Mouse (Mus musculus): ENCODE measurements at regions not wholly inside any gene's neighbourhood (a gene's known extent, or its start where the extent isn't known, plus 50 kb on each side); places are given as distances from the start of the nearest gene placed in this dataset.

DNA sequence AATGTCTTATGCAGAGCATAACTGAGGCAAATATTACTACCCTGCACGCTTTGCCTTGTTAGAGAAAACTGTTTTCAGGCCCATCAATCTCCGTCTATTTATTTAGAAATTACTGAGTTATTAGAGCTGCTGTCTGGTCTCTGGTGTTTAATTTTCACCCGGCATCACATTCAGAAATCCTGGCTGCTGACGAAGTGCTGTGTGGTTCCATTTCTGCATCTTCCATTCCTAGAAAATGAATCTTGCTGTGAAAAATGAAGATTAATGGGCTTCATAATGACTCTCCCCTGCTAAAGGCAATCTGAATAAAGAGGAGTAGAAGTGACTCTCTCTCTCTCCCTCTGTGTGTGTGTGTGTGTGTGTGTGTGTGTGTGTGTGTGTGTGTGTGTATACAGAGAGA, 1199.8 kb downstream of the Mat2b start:
- Histone ChIP-seq H3K27ac (no peak overlapping the region), H3K9ac (replicated peaks) (no peak overlapping the region), H3K36me3 (no peaks in the 10 kb centered on the region), H3K4me1 (replicated peaks) (no peaks in the 10 kb centered on the region), H3K9me3 (no peaks in the 10 kb centered on the region), H3K4me3 (replicated peaks) (no peak overlapping the region), H3K4me2 (no peak overlapping the region), H3K27me3 (no peaks in the 10 kb centered on the region)
- WGBS = 79% methylated on average over 4 of the region's 4 CpGs
- no peak for ATAC-seq (ENCODE audit: insufficient number of reproducible peaks, insufficient read depth, low FRiP score, low TSS enrichment, low read depth)

DNA sequence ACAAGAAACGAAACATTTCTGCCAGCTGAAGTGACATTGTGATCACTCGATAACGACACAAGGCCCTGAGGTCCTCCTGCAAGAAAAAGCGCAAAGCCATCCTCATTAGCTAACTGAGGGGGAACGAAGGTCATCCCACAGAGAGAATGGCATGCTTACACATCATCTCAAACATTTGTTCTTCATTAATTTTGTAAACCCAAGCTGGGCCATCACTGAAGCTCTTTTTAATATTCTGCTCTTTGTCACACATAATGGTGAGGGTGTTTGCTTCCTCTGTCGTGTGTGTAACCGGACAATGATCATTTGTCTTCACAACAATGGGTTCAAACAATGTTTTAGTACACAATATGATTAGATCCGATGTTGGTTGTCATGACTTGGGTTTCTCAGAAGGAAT, 1217.9 kb downstream of the Mat2b start:
- Histone ChIP-seq H3K9ac (replicated peaks) (no peak overlapping the region), H3K4me2 (no peak overlapping the region), H3K4me3 (replicated peaks) (no peak overlapping the region), H3K27me3 (no peaks in the 10 kb centered on the region), H3K9me3 (no peaks in the 10 kb centered on the region), H3K4me1 (replicated peaks) (no peaks in the 10 kb centered on the region), H3K27ac (no peak overlapping the region), H3K36me3 (no peaks in the 10 kb centered on the region)
- ATAC-seq (ENCODE audit: insufficient number of reproducible peaks, insufficient read depth, low FRiP score, low TSS enrichment, low read depth) = no peak
- WGBS = 70% methylated on average over 8 of the region's 8 CpGs

DNA sequence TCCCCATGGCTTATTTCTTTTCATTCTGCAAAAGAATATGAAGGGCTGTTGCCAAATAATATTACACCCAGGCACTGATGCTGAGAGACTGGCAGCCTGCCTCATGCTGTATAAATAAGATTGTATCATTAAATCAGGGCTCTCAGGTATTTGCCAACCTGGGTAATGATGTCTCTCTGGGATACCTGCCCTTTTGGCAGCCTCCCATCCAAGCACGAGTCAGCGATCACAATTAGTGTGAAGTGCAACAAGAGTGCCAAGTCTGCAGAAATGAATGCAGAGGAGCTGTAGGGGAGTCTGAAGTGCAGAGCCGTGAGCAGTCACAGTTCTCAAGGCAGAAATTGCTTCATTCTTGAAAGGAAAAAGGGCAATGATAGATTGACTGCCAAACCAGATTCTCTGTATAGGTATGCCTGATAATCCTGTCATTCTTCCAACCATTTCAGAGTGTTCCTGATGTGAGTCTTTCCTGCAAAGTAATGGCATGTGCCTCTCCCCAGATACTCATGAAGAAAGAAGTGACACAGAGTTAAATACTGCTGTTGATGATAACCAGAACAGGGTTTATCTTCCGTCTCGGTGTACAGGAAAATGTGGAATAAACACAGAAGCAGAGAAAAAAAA, 1241.6 kb downstream of the Mat2b start:
- no peak overlapping the region for H3K4me2 ChIP-seq
- H3K4me1 ChIP-seq (replicated peaks) = no peaks in the 10 kb centered on the region
- H3K27ac ChIP-seq = no peak overlapping the region
- H3K27me3 ChIP-seq = no peaks in the 10 kb centered on the region
- no peaks in the 10 kb centered on the region for H3K9me3 ChIP-seq
- H3K4me3 ChIP-seq (replicated peaks) = no peak overlapping the region
- no peaks in the 10 kb centered on the region for H3K36me3 ChIP-seq
- ATAC-seq (ENCODE audit: insufficient number of reproducible peaks, insufficient read depth, low FRiP score, low TSS enrichment, low read depth) = no peak
- no peak overlapping the region for H3K9ac ChIP-seq (replicated peaks)
- WGBS = 82% methylated on average over 5 of the region's 5 CpGs

DNA sequence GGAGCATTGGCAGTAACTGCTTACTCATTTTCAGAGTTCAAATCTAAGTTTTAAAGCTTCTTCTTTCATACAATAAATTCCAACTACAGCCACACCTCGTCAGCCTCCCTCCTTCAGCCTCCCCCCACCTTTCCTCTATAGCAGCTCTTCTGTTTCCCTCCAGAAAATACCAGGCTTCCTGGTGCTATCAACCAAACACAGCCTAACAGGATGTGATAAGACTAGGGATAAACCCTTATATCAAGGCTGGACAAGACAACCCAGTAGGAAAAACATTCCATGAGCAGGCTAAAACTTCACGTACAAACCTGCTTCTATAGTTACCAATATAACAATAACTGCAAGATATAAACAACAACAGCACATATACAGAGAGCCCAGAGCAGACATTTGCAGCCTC, 1248.6 kb downstream of the Mat2b start:
- H3K9me3 ChIP-seq = no peaks in the 10 kb centered on the region
- WGBS = 62% methylated on average over 2 of the region's 2 CpGs
- no peak overlapping the region for H3K4me3 ChIP-seq (replicated peaks)

DNA sequence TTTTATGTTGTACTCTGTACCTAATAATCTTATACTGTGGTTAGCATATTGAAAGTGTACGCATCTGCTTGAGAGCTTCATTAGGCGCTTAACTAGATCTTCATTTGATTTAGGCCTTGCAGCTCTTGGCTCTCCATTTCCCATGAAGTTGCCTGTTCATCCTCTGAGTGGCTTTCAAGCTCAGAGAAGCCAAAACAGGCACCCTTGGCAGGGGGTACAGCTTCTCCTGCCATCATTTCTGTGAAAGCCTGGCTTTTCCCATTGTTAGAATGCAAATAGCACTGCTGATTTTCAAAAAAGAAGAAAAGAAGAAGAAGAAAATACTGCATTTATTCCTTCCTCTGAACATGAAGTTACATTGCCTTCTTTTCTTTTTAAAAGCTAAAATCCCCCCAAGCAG, 1283.3 kb downstream of the Mat2b start:
- WGBS = 92% methylated on average over 2 of the region's 2 CpGs
- H3K4me2 ChIP-seq = no peak overlapping the region

More for the DNA sequence above, 1248.6 kb downstream of the Mat2b start:
- Histone ChIP-seq H3K4me2 (no peak overlapping the region), H3K27me3 (no peaks in the 10 kb centered on the region), H3K27ac (no peak overlapping the region), H3K4me1 (replicated peaks) (no peaks in the 10 kb centered on the region), H3K36me3 (no peaks in the 10 kb centered on the region), H3K9ac (replicated peaks) (no peak overlapping the region)
- ATAC-seq (ENCODE audit: insufficient number of reproducible peaks, insufficient read depth, low FRiP score, low TSS enrichment, low read depth) = no peak

DNA sequence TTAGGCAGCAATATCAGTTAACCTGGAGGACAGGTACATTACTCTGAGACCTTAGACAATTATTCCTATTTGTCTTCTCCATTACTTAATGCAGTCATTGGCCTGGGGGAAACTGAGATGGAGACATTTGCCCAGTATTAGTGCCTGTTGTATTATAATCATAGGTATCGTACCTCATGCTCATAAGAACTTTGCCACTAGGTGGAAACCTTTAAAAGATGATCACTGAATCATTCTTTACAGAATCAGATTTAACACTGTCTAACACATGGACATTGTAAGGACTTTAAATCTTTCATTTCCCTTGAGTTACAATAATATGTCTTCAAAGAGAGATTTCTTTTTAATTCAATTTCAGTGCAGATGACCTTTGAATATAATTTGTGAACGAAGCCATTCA, 1283.8 kb downstream of the Mat2b start:
- Histone ChIP-seq H3K27ac (no peak overlapping the region), H3K27me3 (no peaks in the 10 kb centered on the region), H3K4me3 (replicated peaks) (no peak overlapping the region), H3K4me1 (replicated peaks) (no peaks in the 10 kb centered on the region), H3K4me2 (no peak overlapping the region), H3K9me3 (no peaks in the 10 kb centered on the region), H3K36me3 (no peaks in the 10 kb centered on the region), H3K9ac (replicated peaks) (no peak overlapping the region)
- 86% methylated on average over 2 of the region's 2 CpGs for WGBS
- ATAC-seq (ENCODE audit: insufficient number of reproducible peaks, insufficient read depth, low FRiP score, low TSS enrichment, low read depth) = no peak

More for the DNA sequence above, 1283.3 kb downstream of the Mat2b start:
- no peak overlapping the region for H3K27ac ChIP-seq
- H3K9me3 ChIP-seq = no peaks in the 10 kb centered on the region
- no peaks in the 10 kb centered on the region for H3K4me1 ChIP-seq (replicated peaks)
- no peaks in the 10 kb centered on the region for H3K27me3 ChIP-seq
- no peak overlapping the region for H3K4me3 ChIP-seq (replicated peaks)
- no peaks in the 10 kb centered on the region for H3K36me3 ChIP-seq
- no peak overlapping the region for H3K9ac ChIP-seq (replicated peaks)
- no peak for ATAC-seq (ENCODE audit: insufficient number of reproducible peaks, insufficient read depth, low FRiP score, low TSS enrichment, low read depth)

DNA sequence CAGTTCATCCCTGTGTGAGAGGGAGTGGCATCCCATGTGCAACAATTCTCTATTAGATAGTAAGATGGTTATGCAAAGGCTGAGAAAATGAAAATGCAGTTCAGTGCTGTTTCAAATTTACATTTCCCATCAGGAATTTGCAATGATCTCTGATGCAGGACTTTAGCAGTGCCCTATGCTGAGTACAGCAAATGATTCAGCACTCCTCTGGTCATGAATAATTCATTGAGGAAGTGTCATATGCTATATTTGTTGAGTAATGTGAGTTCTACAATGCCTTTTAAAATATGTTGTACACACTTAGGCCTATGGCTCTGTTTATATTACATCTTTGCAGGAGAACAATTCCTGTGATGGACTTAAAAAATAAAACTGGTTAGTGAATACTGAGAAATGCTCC, 1330.2 kb downstream of the Mat2b start:
- ATAC-seq (ENCODE audit: insufficient number of reproducible peaks, insufficient read depth, low FRiP score, low TSS enrichment, low read depth) = no peak

DNA sequence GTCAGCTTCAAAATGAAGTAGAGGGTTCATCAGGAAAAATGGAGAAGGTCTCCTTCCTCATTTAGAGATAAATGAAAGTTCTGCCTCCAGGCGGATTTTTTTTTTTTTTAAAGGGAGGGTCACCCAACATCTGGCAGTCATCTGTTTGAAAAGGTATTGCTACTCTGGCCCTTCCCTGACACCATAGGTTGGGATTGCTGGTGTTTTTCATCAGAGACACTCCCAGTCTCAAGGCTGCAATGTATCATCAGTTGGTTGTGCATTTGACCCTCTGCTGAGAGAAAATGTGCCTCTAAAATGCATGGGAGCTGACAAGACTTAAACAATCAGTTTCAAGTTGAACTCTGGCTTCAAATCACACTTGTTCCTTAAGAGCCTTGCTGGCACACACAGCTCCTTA, 1344.4 kb downstream of the Mat2b start:
- 20% methylated on average over 1 of the region's 1 CpGs for WGBS
- no peak overlapping the region for H3K4me3 ChIP-seq (replicated peaks)
- no peak overlapping the region for H3K27ac ChIP-seq
- H3K4me2 ChIP-seq = no peak overlapping the region
- no peaks in the 10 kb centered on the region for H3K9me3 ChIP-seq
- ATAC-seq (ENCODE audit: insufficient number of reproducible peaks, insufficient read depth, low FRiP score, low TSS enrichment, low read depth) = no peak
- H3K27me3 ChIP-seq = no peaks in the 10 kb centered on the region
- H3K36me3 ChIP-seq = no peaks in the 10 kb centered on the region
- no peaks in the 10 kb centered on the region for H3K4me1 ChIP-seq (replicated peaks)
- H3K9ac ChIP-seq (replicated peaks) = no peak overlapping the region

More for the DNA sequence above, 1330.2 kb downstream of the Mat2b start:
- Histone ChIP-seq H3K4me3 (replicated peaks) (no peak overlapping the region), H3K9me3 (no peaks in the 10 kb centered on the region), H3K36me3 (no peaks in the 10 kb centered on the region), H3K4me2 (no peak overlapping the region), H3K4me1 (replicated peaks) (no peaks in the 10 kb centered on the region), H3K27me3 (no peaks in the 10 kb centered on the region), H3K9ac (replicated peaks) (no peak overlapping the region), H3K27ac (no peak overlapping the region)

Measured in limb, embryonic 12.5 days (tissue).